Mouse (Mus musculus) erythroblast, embryonic 14.5 days (primary cell): ENCODE data around the gene Lcn12. TPM values are rescaled to one million over a fixed set of nuclear protein-coding genes. Genes with fewer than 3 reads are reported as not detected.

Source experiments
- H3K27me3 ChIP-seq: 2 replicates; pipeline ENCODE4 v1.6.1; 2012; ENCODE audit warnings: inconsistent platforms; ENCODE audit not compliant: control insufficient read depth
- H3K36me3 ChIP-seq: 2 replicates; pipeline ENCODE4 v1.6.1; 2012; ENCODE audit warnings: mild to moderate bottlenecking, inconsistent platforms; ENCODE audit not compliant: control insufficient read depth
- H3K4me1 ChIP-seq: 2 replicates; pipeline ENCODE4 v1.6.1; 2012; ENCODE audit warnings: inconsistent platforms; ENCODE audit not compliant: control insufficient read depth
- H3K4me3 ChIP-seq: replicated peaks from 2 replicates; pipeline ENCODE3; 2012; ENCODE audit warnings: moderate library complexity, mild to moderate bottlenecking, inconsistent platforms
- H3K9me3 ChIP-seq: 2 replicates; pipeline ENCODE4 v1.6.1; 2012; ENCODE audit warnings: low read length, inconsistent platforms, mixed read lengths; ENCODE audit not compliant: control insufficient read depth
- GATA1 ChIP-seq: IDR thresholded peaks from 2 replicates; pipeline ENCODE4 v1.6.1; 2012; ENCODE audit warnings: low read length, inconsistent platforms, mixed read lengths
- TAL1 ChIP-seq: IDR thresholded peaks from 3 replicates; pipeline ENCODE4 v1.6.1; 2012; ENCODE audit warnings: low read length, inconsistent platforms, mixed read lengths
- polyA plus RNA-seq: library from polyadenylated mRNA; stranded (reverse); fragments of >175 nt; gene quantifications from 2 replicates; pipeline ENCODE4 v1.2.3, GENCODE M21; 2012

The Lcn12 gene
- polyA plus RNA-seq, 1 experiment = not detected

- H3K4me1 ChIP-seq = peaks cover 44% of the 10 kb centered on the region
- H3K36me3 ChIP-seq = peaks cover 18% of the 10 kb centered on the region
- no peaks in the 10 kb centered on the region for H3K9me3 ChIP-seq
- H3K4me3 ChIP-seq = no peak within 1 kb of the TSS
- TF ChIP-seq GATA1 (no peak), TAL1 (no peak)
- H3K27me3 ChIP-seq = no peaks in the 10 kb centered on the region
These were observed 37.3 kb downstream of the Lcn12 start, which contains the start of gene Clic3 for GRCm38 (mm10) chr2:25456205-25456953. Clic3 (plus strand) TSS chr2:25456838.

GRCm38 (mm10) chr2:25452951-25453350 is 40.8 kb downstream of the Lcn12 start:
- Histone ChIP-seq H3K36me3 (peaks cover 4% of the 10 kb centered on the region), H3K4me3 (no peak overlapping the region), H3K9me3 (no peaks in the 10 kb centered on the region), H3K4me1 (peaks cover 13% of the 10 kb centered on the region), H3K27me3 (no peaks in the 10 kb centered on the region)
- TF ChIP-seq TAL1 = no peak
- TF ChIP-seq GATA1 = no peak

- Histone ChIP-seq H3K36me3 (no peaks in the 10 kb centered on the region; the same call in 1 of the 2 replicates), H3K4me1 (no peaks in the 10 kb centered on the region; the same call in 1 of the 2 replicates), H3K4me3 (no peak overlapping the region), H3K9me3 (no peaks in the 10 kb centered on the region), H3K27me3 (no peaks in the 10 kb centered on the region)
- TF ChIP-seq GATA1 = no peak
- no peak for TF ChIP-seq TAL1
These were observed 42.7 kb downstream of the Lcn12 start for GRCm38 (mm10) chr2:25450853-25451647.

- H3K27me3 ChIP-seq = no peaks in the 10 kb centered on the region
- H3K36me3 ChIP-seq = peaks cover 6% of the 10 kb centered on the region; the same call in 1 of the 2 replicates
- no peaks in the 10 kb centered on the region; the same call in 1 of the 2 replicates for H3K4me1 ChIP-seq
- H3K4me3 ChIP-seq = no peak overlapping the region
- H3K9me3 ChIP-seq = no peaks in the 10 kb centered on the region
- TF ChIP-seq GATA1 (no peak), TAL1 (no peak)
These were observed 51.0 kb downstream of the Lcn12 start for GRCm38 (mm10) chr2:25442682-25443081.

GRCm38 (mm10) chr2:25441067-25441466 is 52.6 kb downstream of the Lcn12 start:
- peaks cover 6% of the 10 kb centered on the region; the same call in 1 of the 2 replicates for H3K36me3 ChIP-seq
- no peaks in the 10 kb centered on the region for H3K4me1 ChIP-seq
- H3K4me3 ChIP-seq = no peak overlapping the region
- no peaks in the 10 kb centered on the region for H3K9me3 ChIP-seq
- no peaks in the 10 kb centered on the region for H3K27me3 ChIP-seq
- TF ChIP-seq GATA1 (no peak), TAL1 (no peak)

Other genes with a start within 250 kb of the Lcn12 start
- 0.06 and 0.18 TPM in 2 replicates for gene AL732309.1, start 247.0 kb downstream of the Lcn12 start, polyA plus RNA-seq
- gene Tmem203, start 238.5 kb downstream of the Lcn12 start, polyA plus RNA-seq = 0.99 and 1.6 TPM in 2 replicates
- gene Tprn, start 231.3 kb downstream of the Lcn12 start, polyA plus RNA-seq = 0.82 and 1.3 TPM in 2 replicates
- 22.8 and 24.1 TPM in 2 replicates for gene Ssna1, start 221.5 kb downstream of the Lcn12 start, polyA plus RNA-seq
- 2.1 and 2.2 TPM in 2 replicates for gene Anapc2, start 221.4 kb downstream of the Lcn12 start, polyA plus RNA-seq
- not detected in 2 replicates for gene Tmem210, start 205.8 kb downstream of the Lcn12 start, polyA plus RNA-seq
- not detected in 2 replicates for gene Lrrc26, start 204.0 kb downstream of the Lcn12 start, polyA plus RNA-seq
- gene Grin1, start 174.7 kb downstream of the Lcn12 start, polyA plus RNA-seq = not detected in 2 replicates
- 0.86 and 1.3 TPM in 2 replicates for gene Man1b1, start 161.6 kb downstream of the Lcn12 start, polyA plus RNA-seq
- 0.24 and 0.76 TPM in 2 replicates for gene Dpp7, start 137.6 kb downstream of the Lcn12 start, polyA plus RNA-seq
- gene Uap1l1, start 128.2 kb downstream of the Lcn12 start, polyA plus RNA-seq = 0.04 and 0.17 TPM in 2 replicates
- 10.3 and 12.6 TPM in 2 replicates for gene Sapcd2, start 121.6 kb downstream of the Lcn12 start, polyA plus RNA-seq
- gene Entpd2, start 98.0 kb downstream of the Lcn12 start, polyA plus RNA-seq = not detected in 2 replicates
- 0.19 TPM in 1 of 2 replicates, not detected in the other for gene Npdc1, start 94.6 kb downstream of the Lcn12 start, polyA plus RNA-seq
- 0.06 TPM in 1 of 2 replicates, not detected in the other for gene Fut7, start 70.6 kb downstream of the Lcn12 start, polyA plus RNA-seq
- 0.09 and 0.11 TPM in 2 replicates for gene Abca2, start 65.2 kb downstream of the Lcn12 start, polyA plus RNA-seq
- gene Clic3, start 37.1 kb downstream of the Lcn12 start, polyA plus RNA-seq = not detected in 2 replicates
- 1.0 and 1.1 TPM in 2 replicates for gene Paxx, start 32.8 kb downstream of the Lcn12 start, polyA plus RNA-seq
- not detected in 2 replicates for gene Ptgds, start 23.9 kb downstream of the Lcn12 start, polyA plus RNA-seq
- 3.9 and 4.7 TPM in 2 replicates for gene Fbxw5, start 6.8 kb upstream of the Lcn12 start, polyA plus RNA-seq
- gene C8g, start 7.8 kb upstream of the Lcn12 start, polyA plus RNA-seq = not detected in 2 replicates
- 0.84 and 0.95 TPM in 2 replicates for gene Traf2, start 53.0 kb upstream of the Lcn12 start, polyA plus RNA-seq
- gene Edf1, start 63.9 kb upstream of the Lcn12 start, polyA plus RNA-seq = 168 and 190 TPM in 2 replicates
- 0.09 and 0.38 TPM in 2 replicates for gene Mamdc4, start 80.9 kb upstream of the Lcn12 start, polyA plus RNA-seq
- gene Phpt1, start 81.3 kb upstream of the Lcn12 start, polyA plus RNA-seq = 0.21 and 0.30 TPM in 2 replicates
- 0.01 TPM in 1 of 2 replicates, not detected in the other for gene Ajm1, start 87.8 kb upstream of the Lcn12 start, polyA plus RNA-seq
- 4.6 and 6.1 TPM in 2 replicates for gene Rabl6, start 114.6 kb upstream of the Lcn12 start, polyA plus RNA-seq
- gene Ccdc183, start 123.8 kb upstream of the Lcn12 start, polyA plus RNA-seq = not detected in 2 replicates
- gene Tmem141, start 128.1 kb upstream of the Lcn12 start, polyA plus RNA-seq = 0.15 TPM in 1 of 2 replicates, not detected in the other
- 0.80 and 0.94 TPM in 2 replicates for gene Fcna, start 134.1 kb upstream of the Lcn12 start, polyA plus RNA-seq
- gene Lcn8, start 159.2 kb upstream of the Lcn12 start, polyA plus RNA-seq = not detected in 2 replicates
- not detected in 2 replicates for gene Lcn5, start 164.0 kb upstream of the Lcn12 start, polyA plus RNA-seq
- gene Lcn6, start 182.9 kb upstream of the Lcn12 start, polyA plus RNA-seq = not detected in 2 replicates
- not detected in 2 replicates for gene Lcn10, start 188.8 kb upstream of the Lcn12 start, polyA plus RNA-seq
- gene Obp2a, start 206.1 kb upstream of the Lcn12 start, polyA plus RNA-seq = not detected in 2 replicates
- gene Bmyc, start 212.8 kb upstream of the Lcn12 start, polyA plus RNA-seq = 0.37 and 0.53 TPM in 2 replicates
- gene Obp2b, start 243.1 kb upstream of the Lcn12 start, polyA plus RNA-seq = not detected in 2 replicates